Mouse (Mus musculus) embryonic facial prominence, embryonic 13.5 days (tissue): ENCODE data around the gene Slc25a12. TPM values are rescaled to one million over a fixed set of nuclear protein-coding genes. Genes with fewer than 3 reads are reported as not detected.

Source experiments
- ATAC-seq: fragments of 200-750 bp; cut with Nextera tagmentation; 2 replicates; pipeline ENCODE4 v1.8.0; 2017; ENCODE audit warnings: low read depth; ENCODE audit not compliant: insufficient number of reproducible peaks, insufficient read depth, low FRiP score, low TSS enrichment
- H3K27ac ChIP-seq: fragments of 300-500 bp; sonication (generic); 2 replicates; pipeline ENCODE4 v1.5.1; 2015; ENCODE audit warnings: moderate library complexity, mild to moderate bottlenecking, inconsistent platforms
- H3K27me3 ChIP-seq: fragments of 300-500 bp; sonication (generic); 2 replicates; pipeline ENCODE4 v1.6.1; 2015; ENCODE audit warnings: mild to moderate bottlenecking, inconsistent platforms
- H3K36me3 ChIP-seq: fragments of 300-500 bp; sonication (generic); 2 replicates; pipeline ENCODE4 v1.6.1; 2015; ENCODE audit warnings: mild to moderate bottlenecking, inconsistent platforms
- H3K4me1 ChIP-seq: fragments of 300-500 bp; sonication (generic); 2 replicates; pipeline ENCODE4 v1.6.1; 2015; ENCODE audit warnings: inconsistent platforms
- H3K4me2 ChIP-seq: fragments of 300-500 bp; sonication (generic); 2 replicates; pipeline ENCODE4 v1.6.1; 2015; ENCODE audit warnings: moderate library complexity, mild to moderate bottlenecking, inconsistent platforms
- H3K4me3 ChIP-seq: fragments of 300-500 bp; sonication (generic); 2 replicates; pipeline ENCODE4 v1.5.1; 2015; ENCODE audit warnings: mild to moderate bottlenecking, inconsistent platforms
- H3K9ac ChIP-seq: fragments of 300-500 bp; sonication (generic); 2 replicates; pipeline ENCODE4 v1.6.1; 2015; ENCODE audit warnings: mild to moderate bottlenecking, inconsistent platforms
- H3K9me3 ChIP-seq: fragments of 300-500 bp; sonication (generic); 2 replicates; pipeline ENCODE4 v1.6.1; 2016; ENCODE audit warnings: inconsistent platforms
- WGBS: fragments of 180-500 bp; shearing (Covaris S2); methylation state at CpG from one replicate; pipeline ENCODE4 v1.1.7; 2015; ENCODE audit warnings: mixed read lengths; 5-methylcytosine and 5-hydroxymethylcytosine counted together
- polyA plus RNA-seq: library from polyadenylated mRNA; unstranded; fragments of >200 nt; fragmentation: Nextera tagmentation; extraction: Ambion mirVana; gene quantifications from 2 replicates; pipeline ENCODE4 v1.2.1, GENCODE M21; 2015

Gene Slc25a12
- polyA plus RNA-seq, 1 experiment from 2014 or later, result 36.0 TPM

DNA sequence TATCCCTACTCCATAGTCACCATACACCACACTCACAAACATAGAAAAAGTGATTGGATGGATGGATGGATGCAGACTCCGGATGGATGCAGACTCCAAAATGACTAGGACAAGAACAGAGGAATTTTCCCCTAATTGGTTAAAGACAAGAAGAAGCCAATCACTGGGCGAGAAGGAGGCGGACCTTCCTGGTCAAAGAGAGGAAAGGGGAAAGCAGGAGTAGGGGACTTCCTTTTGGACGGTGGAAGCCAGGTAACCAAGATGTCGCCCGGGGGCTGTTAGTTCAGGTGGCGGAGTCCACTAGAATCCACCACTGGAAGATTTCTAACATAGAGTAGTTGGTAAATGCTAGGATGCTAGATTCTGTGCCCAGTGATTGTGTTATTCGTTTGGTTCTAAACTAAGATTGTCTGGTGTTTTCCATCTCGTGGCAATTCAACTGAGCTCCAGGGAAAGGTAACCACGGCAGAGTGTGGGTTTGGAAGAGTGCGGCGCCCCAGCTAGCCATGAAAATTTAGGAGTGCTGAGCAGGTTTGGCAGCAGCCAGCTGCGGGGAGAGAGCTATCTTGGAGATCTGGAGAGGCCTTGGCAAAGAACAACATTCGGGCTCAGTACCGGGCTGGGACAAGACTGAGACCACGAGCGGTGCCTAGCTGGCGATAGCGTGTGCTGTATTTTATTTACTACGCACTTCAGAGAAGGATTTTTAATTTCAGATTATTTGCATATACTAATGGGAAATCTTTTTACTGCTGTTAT lies 19.6 kb downstream of the Slc25a12 start:
- Histone ChIP-seq H3K4me1 (peaks cover 8% of the 10 kb centered on the region), H3K9ac (no peak overlapping the region), H3K27me3 (no peaks in the 10 kb centered on the region), H3K4me2 (no peak overlapping the region), H3K9me3 (no peaks in the 10 kb centered on the region), H3K36me3 (peaks cover 14% of the 10 kb centered on the region), H3K27ac (no peak overlapping the region), H3K4me3 (no peak overlapping the region)
- no peak for ATAC-seq
- WGBS, result 90% methylated on average over 20 of the region's 20 CpGs

GRCm38 (mm10) chr2:71347160-71347559 lies 20.4 kb downstream of the Slc25a12 start:
- WGBS, result 68% methylated on average over 10 of the region's 10 CpGs
- Histone ChIP-seq H3K4me3 (no peak overlapping the region), H3K9ac (no peak overlapping the region), H3K27ac (no peak overlapping the region), H3K4me1 (peaks cover 8% of the 10 kb centered on the region), H3K36me3 (peaks cover 21% of the 10 kb centered on the region), H3K4me2 (no peak overlapping the region), H3K9me3 (no peaks in the 10 kb centered on the region), H3K27me3 (no peaks in the 10 kb centered on the region)
- no peak for ATAC-seq

GRCm38 (mm10) chr2:71343884-71344640 lies 23.5 kb downstream of the Slc25a12 start:
- H3K27me3 ChIP-seq, result no peaks in the 10 kb centered on the region
- no peak overlapping the region for H3K4me3 ChIP-seq
- no peak overlapping the region for H3K4me2 ChIP-seq
- no peak overlapping the region for H3K27ac ChIP-seq
- H3K9ac ChIP-seq, result no peak overlapping the region
- H3K4me1 ChIP-seq, result 0 out of 2 replicates have a peak, but pooled peaks cover 2% of the 10 kb centered on the region
- WGBS, result 92% methylated on average over 10 of the region's 10 CpGs
- ATAC-seq, result no peak
- peaks cover 24% of the 10 kb centered on the region for H3K36me3 ChIP-seq
- H3K9me3 ChIP-seq, result no peaks in the 10 kb centered on the region

DNA sequence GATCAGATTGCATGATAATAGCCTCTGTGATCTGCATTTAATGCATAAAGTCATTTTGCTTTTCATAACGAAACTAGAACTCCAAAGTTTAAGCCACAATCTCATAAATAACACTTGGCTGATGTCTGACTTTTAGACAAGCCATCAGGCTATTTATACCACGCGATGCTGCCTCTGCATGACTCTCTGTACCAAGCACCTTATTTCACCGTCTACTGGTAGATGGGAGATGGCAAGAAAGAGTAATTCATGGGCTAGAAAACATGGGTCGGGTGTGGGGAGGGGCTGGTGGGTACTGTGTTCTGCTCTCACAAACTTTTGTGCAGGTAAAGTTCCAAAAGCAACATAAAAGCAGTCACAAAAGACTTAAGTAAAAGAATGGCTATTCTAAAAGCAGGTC lies 27.4 kb downstream of the Slc25a12 start:
- 69% methylated on average over 5 of the region's 5 CpGs for WGBS

GRCm38 (mm10) chr2:71338145-71338796 lies 29.3 kb downstream of the Slc25a12 start:
- ATAC-seq, result no peak
- 84% methylated on average over 12 of the region's 12 CpGs for WGBS

More for the DNA sequence above, 27.4 kb downstream of the Slc25a12 start:
- Histone ChIP-seq H3K9me3 (no peaks in the 10 kb centered on the region), H3K4me1 (no peaks in the 10 kb centered on the region), H3K9ac (no peak overlapping the region), H3K4me3 (no peak overlapping the region), H3K27me3 (no peaks in the 10 kb centered on the region), H3K27ac (no peak overlapping the region), H3K4me2 (no peak overlapping the region), H3K36me3 (peaks cover 33% of the 10 kb centered on the region)
- ATAC-seq, result no peak

DNA sequence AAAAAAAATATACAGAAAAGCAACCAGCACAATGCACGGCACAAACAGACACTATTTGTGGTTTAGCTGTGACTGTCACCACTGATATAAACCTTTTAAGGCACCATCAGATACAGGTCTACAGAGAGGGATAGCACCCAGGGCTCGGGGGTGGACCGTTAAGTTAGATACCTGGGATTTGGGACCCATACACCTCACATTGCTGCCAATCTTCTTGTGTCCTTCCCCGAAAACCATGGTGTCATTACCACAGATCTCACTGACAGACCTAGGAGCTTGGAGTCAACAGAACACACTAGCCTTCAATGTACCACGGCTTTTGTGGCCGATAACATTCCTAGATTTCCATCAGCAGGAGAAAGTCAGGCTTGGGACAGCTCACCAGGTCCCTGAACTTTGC lies 30.9 kb downstream of the Slc25a12 start:
- 90% methylated on average over 6 of the region's 6 CpGs for WGBS
- Histone ChIP-seq H3K4me3 (no peak overlapping the region), H3K4me2 (no peak overlapping the region), H3K36me3 (peaks cover 12% of the 10 kb centered on the region), H3K27me3 (no peaks in the 10 kb centered on the region), H3K9ac (no peak overlapping the region), H3K4me1 (no peaks in the 10 kb centered on the region), H3K9me3 (no peaks in the 10 kb centered on the region), H3K27ac (no peak overlapping the region)
- ATAC-seq, result no peak

More at GRCm38 (mm10) chr2:71338145-71338796, 29.3 kb downstream of the Slc25a12 start:
- Histone ChIP-seq H3K27ac (no peak overlapping the region), H3K9ac (no peak overlapping the region), H3K4me2 (no peak overlapping the region), H3K4me3 (no peak overlapping the region), H3K27me3 (no peaks in the 10 kb centered on the region), H3K9me3 (no peaks in the 10 kb centered on the region), H3K36me3 (peaks cover 20% of the 10 kb centered on the region), H3K4me1 (no peaks in the 10 kb centered on the region)

DNA sequence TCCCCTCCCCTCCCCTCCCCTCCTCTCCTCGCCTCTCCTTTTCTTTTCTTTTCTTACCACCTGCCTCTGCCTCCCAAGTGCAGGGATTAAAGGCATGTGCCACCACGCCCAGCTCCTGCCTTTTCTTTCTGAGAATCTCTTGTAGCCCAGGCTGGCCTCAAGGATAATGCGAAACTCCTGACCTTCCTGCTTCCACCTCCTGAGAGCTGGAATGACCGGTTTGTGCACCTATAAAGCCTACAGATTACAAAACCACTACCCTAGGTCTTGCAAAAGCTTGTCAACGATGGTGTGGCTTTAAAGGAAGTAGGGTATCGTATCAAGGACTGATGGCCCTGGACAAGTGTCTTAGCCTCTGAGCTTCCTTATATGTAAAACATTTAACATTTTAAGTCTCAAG lies 31.3 kb downstream of the Slc25a12 start:
- Histone ChIP-seq H3K36me3 (peaks cover 12% of the 10 kb centered on the region), H3K4me1 (no peaks in the 10 kb centered on the region), H3K4me3 (no peak overlapping the region), H3K4me2 (no peak overlapping the region), H3K9me3 (no peaks in the 10 kb centered on the region), H3K27me3 (no peaks in the 10 kb centered on the region), H3K27ac (no peak overlapping the region), H3K9ac (no peak overlapping the region)
- WGBS, result 77% methylated on average over 5 of the region's 6 CpGs
- ATAC-seq, result no peak

GRCm38 (mm10) chr2:71333986-71334822 lies 33.3 kb downstream of the Slc25a12 start:
- H3K36me3 ChIP-seq, result peaks cover 12% of the 10 kb centered on the region
- no peak overlapping the region for H3K27ac ChIP-seq
- H3K4me3 ChIP-seq, result no peak overlapping the region
- no peak overlapping the region for H3K4me2 ChIP-seq
- no peak for ATAC-seq
- no peak overlapping the region for H3K9ac ChIP-seq
- H3K4me1 ChIP-seq, result no peaks in the 10 kb centered on the region
- WGBS, result 89% methylated on average over 22 of the region's 22 CpGs
- H3K9me3 ChIP-seq, result no peaks in the 10 kb centered on the region
- H3K27me3 ChIP-seq, result no peaks in the 10 kb centered on the region

DNA sequence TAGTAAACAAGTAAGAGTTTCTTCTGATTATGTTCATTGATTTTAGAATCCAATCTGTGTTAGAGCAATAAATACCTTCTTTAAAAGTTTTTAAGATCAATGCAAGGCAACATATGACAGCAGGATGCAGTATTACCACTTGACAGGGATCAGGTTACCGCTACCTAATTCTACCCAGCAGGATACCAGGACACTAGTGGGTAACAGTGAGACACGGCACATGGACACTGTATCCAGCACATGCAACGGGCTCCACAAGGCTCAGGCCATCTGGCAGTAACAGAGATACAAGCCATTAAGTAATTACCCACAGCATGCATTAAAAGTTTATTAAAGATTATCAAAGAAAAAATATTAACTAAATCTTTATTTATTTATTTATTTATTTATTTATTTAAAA lies 37.8 kb downstream of the Slc25a12 start:
- no peak overlapping the region for H3K9ac ChIP-seq
- H3K36me3 ChIP-seq, result peaks cover 3% of the 10 kb centered on the region; the same call in 1 of the 2 replicates
- 61% methylated on average over 3 of the region's 3 CpGs for WGBS
- no peaks in the 10 kb centered on the region for H3K9me3 ChIP-seq
- no peak overlapping the region for H3K27ac ChIP-seq
- no peak for ATAC-seq
- no peaks in the 10 kb centered on the region for H3K4me1 ChIP-seq
- no peak overlapping the region for H3K4me2 ChIP-seq
- H3K4me3 ChIP-seq, result no peak overlapping the region
- no peaks in the 10 kb centered on the region for H3K27me3 ChIP-seq

DNA sequence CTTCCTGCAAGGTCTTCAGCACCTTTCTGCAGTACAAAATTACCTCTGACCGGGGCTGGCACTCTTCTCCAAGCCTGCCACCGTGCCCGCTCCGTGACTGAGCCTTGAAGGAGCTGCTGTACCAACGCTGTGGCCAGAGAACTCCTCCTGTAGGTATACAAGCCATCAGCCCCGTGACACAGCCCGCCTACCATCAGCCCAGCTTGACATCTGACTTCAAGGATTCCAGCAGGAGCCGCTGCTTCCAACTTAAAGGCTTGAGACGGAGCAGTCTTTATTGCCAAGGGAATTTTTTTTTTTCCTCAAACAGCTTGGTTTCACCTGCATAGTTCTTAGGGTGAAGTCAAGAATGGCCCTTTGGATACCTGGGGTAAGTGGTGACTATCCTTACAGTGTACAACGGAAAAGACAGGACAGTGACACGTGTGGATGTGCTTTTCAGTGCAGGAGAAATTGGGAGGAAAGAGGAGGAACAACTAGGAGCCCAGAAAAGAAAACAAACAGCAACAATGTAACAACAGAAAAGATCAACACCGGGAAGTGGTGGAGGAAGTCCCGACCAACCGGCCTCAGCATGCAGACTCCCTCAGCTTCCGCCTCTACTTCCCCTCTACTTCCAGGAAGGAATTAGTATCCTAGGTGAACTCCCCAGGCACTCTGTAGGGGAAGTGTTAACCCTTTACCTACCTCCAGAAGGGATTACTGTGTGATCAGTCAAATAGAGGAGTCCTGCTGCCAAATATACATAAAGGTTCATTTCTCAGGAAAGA lies 39.0 kb downstream of the Slc25a12 start:
- H3K9ac ChIP-seq, result no peak overlapping the region
- H3K4me3 ChIP-seq, result no peak overlapping the region
- no peaks in the 10 kb centered on the region for H3K27me3 ChIP-seq
- no peaks in the 10 kb centered on the region for H3K4me1 ChIP-seq
- no peak for ATAC-seq
- H3K27ac ChIP-seq, result no peak overlapping the region
- H3K4me2 ChIP-seq, result no peak overlapping the region
- no peaks in the 10 kb centered on the region for H3K9me3 ChIP-seq
- 63% methylated on average over 15 of the region's 15 CpGs for WGBS
- peaks cover 7% of the 10 kb centered on the region for H3K36me3 ChIP-seq
